Mouse (Mus musculus): Measurements from ENCODE around the gene Dusp12. TPM values are rescaled to one million over a fixed set of nuclear protein-coding genes. Genes with fewer than 3 reads are reported as not detected.
A peak's percentile ranks its signal among the peaks of the same experiment; 100 is the strongest.

Dusp12 gene
- 32.9 and 37.4 TPM in 2 replicates for polyA plus RNA-seq (2014; fragmentation: Nextera tagmentation; extraction: Ambion mirVana)

- Histone ChIP-seq H3K9me3 (ENCODE audit: control insufficient read depth, low read length) (no peaks in the 10 kb centered on the region), H3K27ac (ENCODE audit: low read depth, low read length) (peak within 1 kb of the TSS; percentile 36; the same call in 1 of the 2 replicates), H3K36me3 (ENCODE audit: control insufficient read depth, insufficient read depth, low read length) (no peaks in the 10 kb centered on the region), H3K4me2 (ENCODE audit: low read depth) (peak within 1 kb of the TSS; percentile 49), H3K9ac (ENCODE audit: low read length) (peak within 1 kb of the TSS; percentile 79), H3K4me3 (ENCODE audit: low read depth, low read length) (peak within 1 kb of the TSS; percentile 81), H3K27me3 (ENCODE audit: control insufficient read depth, insufficient read depth, low read length) (no peaks in the 10 kb centered on the region), H3K4me1 (ENCODE audit: control insufficient read depth, insufficient read depth, low read length) (peaks cover 2% of the 10 kb centered on the region; the same call in 1 of the 2 replicates)
- DNase-seq (ENCODE audit: low spot score): peak; percentile 89
- under 1% methylated on average over 46 of the region's 46 CpGs for WGBS
- ATAC-seq (ENCODE audit: insufficient read depth, low FRiP score, low TSS enrichment): peak; percentile 91
Observed at GRCm38 (mm10) chr1:170884978-170885561, at the start of gene Dusp12, which contains the start of gene Gm26620. Gene Dusp12, minus strand, starts transcription at chr1:170885540. Gene Gm26620, plus strand, starts transcription at chr1:170885065.

- Histone ChIP-seq H3K4me3 (ENCODE audit: low read depth, low read length) (no peak overlapping the region), H3K9ac (ENCODE audit: low read length) (no peak overlapping the region), H3K27me3 (ENCODE audit: control insufficient read depth, insufficient read depth, low read length) (no peaks in the 10 kb centered on the region), H3K9me3 (ENCODE audit: control insufficient read depth, low read length) (no peaks in the 10 kb centered on the region), H3K36me3 (ENCODE audit: control insufficient read depth, insufficient read depth, low read length) (no peaks in the 10 kb centered on the region), H3K4me1 (ENCODE audit: control insufficient read depth, insufficient read depth, low read length) (no peaks in the 10 kb centered on the region), H3K27ac (ENCODE audit: low read depth, low read length) (no peak overlapping the region), H3K4me2 (ENCODE audit: low read depth) (no peak overlapping the region)
- WGBS: 62% methylated on average over 2 of the region's 2 CpGs
- ATAC-seq (ENCODE audit: insufficient read depth, low FRiP score, low TSS enrichment) (no peak), DNase-seq (ENCODE audit: low spot score) (no peak)
Observed at GRCm38 (mm10) chr1:170934383-170934782, 49.0 kb upstream of the Dusp12 start.

DNA sequence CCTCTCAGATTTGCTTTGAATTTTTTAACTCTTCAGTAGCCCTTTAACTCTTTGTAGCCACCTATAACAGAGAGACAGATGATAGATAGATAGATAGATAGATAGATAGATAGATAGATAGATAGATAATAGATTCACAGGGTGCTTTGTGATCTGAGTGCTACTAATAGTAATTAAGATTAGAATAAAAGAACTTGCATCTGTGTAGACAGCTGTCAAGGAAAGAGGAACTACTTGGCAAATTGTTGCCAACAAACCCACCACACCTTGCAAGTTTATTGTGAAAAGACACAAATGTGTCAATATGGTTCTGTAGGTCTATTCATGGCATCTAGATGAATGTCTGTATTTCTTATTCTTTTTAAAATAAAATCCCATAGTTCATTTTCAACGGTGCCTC lies 48.6 kb upstream of the Dusp12 start:
- H3K36me3 ChIP-seq (ENCODE audit: control insufficient read depth, insufficient read depth, low read length): no peaks in the 10 kb centered on the region
- H3K27me3 ChIP-seq (ENCODE audit: control insufficient read depth, insufficient read depth, low read length): no peaks in the 10 kb centered on the region
- DNase-seq (ENCODE audit: low spot score): no peak
- H3K4me1 ChIP-seq (ENCODE audit: control insufficient read depth, insufficient read depth, low read length): no peaks in the 10 kb centered on the region
- H3K4me2 ChIP-seq (ENCODE audit: low read depth): no peak overlapping the region
- no peak overlapping the region for H3K27ac ChIP-seq (ENCODE audit: low read depth, low read length)
- whole genome bisulfite sequencing: 86% methylated on average over 1 of the region's 1 CpGs
- ATAC-seq (ENCODE audit: insufficient read depth, low FRiP score, low TSS enrichment): no peak
- no peaks in the 10 kb centered on the region for H3K9me3 ChIP-seq (ENCODE audit: control insufficient read depth, low read length)
- H3K4me3 ChIP-seq (ENCODE audit: low read depth, low read length): no peak overlapping the region
- no peak overlapping the region for H3K9ac ChIP-seq (ENCODE audit: low read length)

GRCm38 (mm10) chr1:170933386-170933920 lies 48.1 kb upstream of the Dusp12 start:
- no peaks in the 10 kb centered on the region for H3K27me3 ChIP-seq (ENCODE audit: control insufficient read depth, insufficient read depth, low read length)
- no peak overlapping the region for H3K4me3 ChIP-seq (ENCODE audit: low read depth, low read length)
- DNase-seq (ENCODE audit: low spot score) (no peak), ATAC-seq (ENCODE audit: insufficient read depth, low FRiP score, low TSS enrichment) (no peak)
- H3K4me2 ChIP-seq (ENCODE audit: low read depth): no peak overlapping the region
- WGBS: 72% methylated on average over 6 of the region's 6 CpGs
- H3K27ac ChIP-seq (ENCODE audit: low read depth, low read length): no peak overlapping the region
- no peak overlapping the region for H3K9ac ChIP-seq (ENCODE audit: low read length)
- H3K9me3 ChIP-seq (ENCODE audit: control insufficient read depth, low read length): no peaks in the 10 kb centered on the region
- H3K4me1 ChIP-seq (ENCODE audit: control insufficient read depth, insufficient read depth, low read length): no peaks in the 10 kb centered on the region
- no peaks in the 10 kb centered on the region for H3K36me3 ChIP-seq (ENCODE audit: control insufficient read depth, insufficient read depth, low read length)

- no peaks in the 10 kb centered on the region for H3K4me1 ChIP-seq (ENCODE audit: control insufficient read depth, insufficient read depth, low read length)
- H3K9ac ChIP-seq (ENCODE audit: low read length): no peak overlapping the region
- H3K9me3 ChIP-seq (ENCODE audit: control insufficient read depth, low read length): no peaks in the 10 kb centered on the region
- H3K4me2 ChIP-seq (ENCODE audit: low read depth): no peak overlapping the region
- H3K36me3 ChIP-seq (ENCODE audit: control insufficient read depth, insufficient read depth, low read length): no peaks in the 10 kb centered on the region
- H3K27me3 ChIP-seq (ENCODE audit: control insufficient read depth, insufficient read depth, low read length): no peaks in the 10 kb centered on the region
- no peak for DNase-seq (ENCODE audit: low spot score)
- no peak for ATAC-seq (ENCODE audit: insufficient read depth, low FRiP score, low TSS enrichment)
- no peak overlapping the region for H3K4me3 ChIP-seq (ENCODE audit: low read depth, low read length)
- 87% methylated on average over 3 of the region's 3 CpGs for WGBS
- no peak overlapping the region for H3K27ac ChIP-seq (ENCODE audit: low read depth, low read length)
Observed at GRCm38 (mm10) chr1:170932043-170932442, 46.7 kb upstream of the Dusp12 start.

- Histone ChIP-seq H3K27me3 (ENCODE audit: control insufficient read depth, insufficient read depth, low read length) (no peaks in the 10 kb centered on the region), H3K9me3 (ENCODE audit: control insufficient read depth, low read length) (no peaks in the 10 kb centered on the region), H3K9ac (ENCODE audit: low read length) (no peak overlapping the region), H3K4me2 (ENCODE audit: low read depth) (no peak overlapping the region), H3K36me3 (ENCODE audit: control insufficient read depth, insufficient read depth, low read length) (no peaks in the 10 kb centered on the region), H3K4me1 (ENCODE audit: control insufficient read depth, insufficient read depth, low read length) (no peaks in the 10 kb centered on the region), H3K27ac (ENCODE audit: low read depth, low read length) (no peak overlapping the region), H3K4me3 (ENCODE audit: low read depth, low read length) (no peak overlapping the region)
- 91% methylated on average over 4 of the region's 4 CpGs for WGBS
- ATAC-seq (ENCODE audit: insufficient read depth, low FRiP score, low TSS enrichment) (no peak), DNase-seq (ENCODE audit: low spot score) (no peak)
Observed at GRCm38 (mm10) chr1:170929245-170929644, 43.9 kb upstream of the Dusp12 start.

DNA sequence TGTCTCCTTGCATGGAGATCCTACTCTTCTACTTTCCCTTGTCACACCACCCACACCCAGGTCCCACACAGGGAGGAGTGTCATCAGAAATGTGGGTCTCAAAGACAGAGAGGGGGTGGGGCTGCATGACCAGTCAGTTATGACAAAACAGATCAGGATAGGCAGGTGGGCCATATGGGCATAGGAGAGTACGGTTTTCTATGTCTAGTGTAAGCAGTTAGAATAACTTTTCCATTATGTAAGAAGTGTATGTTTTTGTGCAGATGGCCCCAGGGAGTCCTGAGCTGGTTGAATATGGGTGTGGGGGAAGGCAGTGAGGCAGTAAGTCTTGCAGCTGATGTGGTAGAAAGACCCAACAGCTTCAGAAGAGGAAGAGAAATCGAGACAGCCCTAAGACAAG lies 43.1 kb upstream of the Dusp12 start:
- Histone ChIP-seq H3K36me3 (ENCODE audit: control insufficient read depth, insufficient read depth, low read length) (no peaks in the 10 kb centered on the region), H3K27me3 (ENCODE audit: control insufficient read depth, insufficient read depth, low read length) (no peaks in the 10 kb centered on the region), H3K9ac (ENCODE audit: low read length) (no peak overlapping the region), H3K9me3 (ENCODE audit: control insufficient read depth, low read length) (no peaks in the 10 kb centered on the region), H3K27ac (ENCODE audit: low read depth, low read length) (no peak overlapping the region), H3K4me1 (ENCODE audit: control insufficient read depth, insufficient read depth, low read length) (no peaks in the 10 kb centered on the region), H3K4me2 (ENCODE audit: low read depth) (no peak overlapping the region), H3K4me3 (ENCODE audit: low read depth, low read length) (no peak overlapping the region)
- WGBS: 76% methylated on average over 2 of the region's 2 CpGs
- ATAC-seq (ENCODE audit: insufficient read depth, low FRiP score, low TSS enrichment) (no peak), DNase-seq (ENCODE audit: low spot score) (no peak)

GRCm38 (mm10) chr1:170927378-170927777 lies 42.0 kb upstream of the Dusp12 start, which contains the start of gene Fcrla:
Gene Fcrla, minus strand, starts transcription at chr1:170927583.
- no peaks in the 10 kb centered on the region for H3K27me3 ChIP-seq (ENCODE audit: control insufficient read depth, insufficient read depth, low read length)
- 71% methylated on average over 3 of the region's 3 CpGs for WGBS
- no peak within 1 kb of the TSS for H3K4me2 ChIP-seq (ENCODE audit: low read depth)
- no peak within 1 kb of the TSS for H3K9ac ChIP-seq (ENCODE audit: low read length)
- H3K27ac ChIP-seq (ENCODE audit: low read depth, low read length): no peak within 1 kb of the TSS
- H3K36me3 ChIP-seq (ENCODE audit: control insufficient read depth, insufficient read depth, low read length): no peaks in the 10 kb centered on the region
- ATAC-seq (ENCODE audit: insufficient read depth, low FRiP score, low TSS enrichment) (no peak), DNase-seq (ENCODE audit: low spot score) (no peak)
- H3K4me1 ChIP-seq (ENCODE audit: control insufficient read depth, insufficient read depth, low read length): no peaks in the 10 kb centered on the region
- no peaks in the 10 kb centered on the region for H3K9me3 ChIP-seq (ENCODE audit: control insufficient read depth, low read length)
- H3K4me3 ChIP-seq (ENCODE audit: low read depth, low read length): no peak within 1 kb of the TSS

- Histone ChIP-seq H3K27me3 (ENCODE audit: control insufficient read depth, insufficient read depth, low read length) (no peaks in the 10 kb centered on the region), H3K36me3 (ENCODE audit: control insufficient read depth, insufficient read depth, low read length) (no peaks in the 10 kb centered on the region), H3K27ac (ENCODE audit: low read depth, low read length) (no peak overlapping the region), H3K9ac (ENCODE audit: low read length) (no peak overlapping the region), H3K4me3 (ENCODE audit: low read depth, low read length) (no peak overlapping the region), H3K4me2 (ENCODE audit: low read depth) (no peak overlapping the region), H3K4me1 (ENCODE audit: control insufficient read depth, insufficient read depth, low read length) (no peaks in the 10 kb centered on the region), H3K9me3 (ENCODE audit: control insufficient read depth, low read length) (no peaks in the 10 kb centered on the region)
- 68% methylated on average over 6 of the region's 6 CpGs for WGBS
- ATAC-seq (ENCODE audit: insufficient read depth, low FRiP score, low TSS enrichment) (no peak), DNase-seq (ENCODE audit: low spot score) (no peak)
Observed at GRCm38 (mm10) chr1:170926941-170927340, 41.6 kb upstream of the Dusp12 start.

All from neural tube, embryonic 11.5 days (tissue).